ENCODE assay signal across 9 mouse cellular contexts in the genomic region with DNA sequence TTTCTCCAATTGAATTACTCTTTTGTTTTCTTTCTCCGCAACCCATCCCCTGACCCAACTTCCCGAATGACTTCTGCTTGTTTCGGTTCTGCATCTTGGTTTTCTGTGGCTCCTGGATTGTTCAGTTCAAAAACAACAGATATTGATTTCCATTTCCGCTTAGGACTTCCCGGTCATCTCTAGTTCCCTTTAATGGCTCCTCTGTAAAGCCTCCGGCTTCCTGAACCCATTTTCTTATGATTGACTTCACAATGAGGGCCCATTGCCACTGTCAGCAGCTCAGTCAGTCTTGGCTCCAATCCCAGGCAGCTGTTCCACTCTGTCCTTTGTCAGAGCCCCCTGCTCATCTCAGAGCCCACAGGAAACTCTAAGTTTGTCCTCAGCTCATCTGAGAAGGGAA. TPM values are rescaled to one million over a fixed set of nuclear protein-coding genes. Genes with fewer than 3 reads are reported as not detected.
DNase-seq lines count a peak whose midpoint lies in the region; ATAC-seq and TF ChIP-seq lines count a peak whose summit lies in the region.
"Had no signal": no experiment of that assay in that cellular context is flagged by ENCODE, and none has a peak within 500 bp of the region (broad histone marks: within the 10 kb centered on the region; RNA-seq: fewer than 3 reads in every experiment).

No protein-coding gene starts in this region.

- no peaks in the 10 kb centered on the region for H3K4me1 ChIP-seq in liver, adult 2 months (ENCODE audit: control insufficient read depth, insufficient read depth, low read length)
- no peaks in the 10 kb centered on the region for H3K4me1 ChIP-seq in liver, postnatal 0 days (ENCODE audit: insufficient read depth)
- H3K4me1 ChIP-seq in heart, embryonic 15.5 days (replicated peaks) = peaks cover 9% of the 10 kb centered on the region

- H3K27ac ChIP-seq in liver, adult 2 months (replicated peaks; ENCODE audit: insufficient read depth, low read depth, low read length) = no peak overlapping the region
- no peak overlapping the region for H3K27ac ChIP-seq in liver, postnatal 0 days (ENCODE audit: low read depth)
- H3K27ac ChIP-seq in heart, embryonic 15.5 days = 0 out of 2 replicates have a peak overlapping the region, but pooled peaks have one; percentile 22
- H3K27ac ChIP-seq: liver, embryonic 14.5 days had no signal

- ATAC-seq in liver, postnatal 0 days = no peak
- ATAC-seq in heart, embryonic 15.5 days (replicated peaks; ENCODE audit: insufficient number of reproducible peaks, insufficient read depth, low FRiP score, low read depth) = peak; percentile 64; the same call in 1 of the 2 replicates
- peak; percentile 82 for ATAC-seq in megakaryocyte progenitor cell, adult 5-6 weeks (replicated peaks; ENCODE audit: poor library complexity)

- no peak for TF ChIP-seq CTCF in liver, adult 2 months (IDR thresholded peaks at IDR 0.05; ENCODE audit: low read depth, low read length)
- no peak for TF ChIP-seq CTCF in liver, postnatal 0 days (IDR thresholded peaks at IDR 0.05; ENCODE audit: low read depth)

- no peaks in the 10 kb centered on the region for H3K27me3 ChIP-seq in liver, adult 2 months (ENCODE audit: control insufficient read depth, insufficient read depth, low read length)
- no peaks in the 10 kb centered on the region for H3K27me3 ChIP-seq in liver, postnatal 0 days (ENCODE audit: insufficient read depth, low read length)
- 0 out of 2 replicates have a peak, but pooled peaks cover 3% of the 10 kb centered on the region for H3K27me3 ChIP-seq in heart, embryonic 15.5 days

- no peak overlapping the region for H3K4me2 ChIP-seq in liver, postnatal 0 days (ENCODE audit: low read depth, low read length)
- H3K4me2 ChIP-seq in heart, embryonic 15.5 days = peak overlapping the region; percentile 2; the same call in 1 of the 2 replicates

- DNase-seq in liver, adult 2 months (ENCODE audit: extremely low read depth, low read depth, low spot score) = peak; percentile 39
- DNase-seq in liver, postnatal 0 days = no peak
- DNase-seq in kidney, adult 9 months = peak; percentile 50
- DNase-seq in thymus, adult 18-20 months = no peak
- no peak for DNase-seq in frontal cortex, postnatal 25 days (ENCODE audit: low spot score in 2 of 2)
- DNase-seq: cerebellum, adult 9-11 months had no signal

- TF ChIP-seq POLR2A in liver, adult 2 months (IDR thresholded peaks at IDR 0.05; ENCODE audit: extremely low read depth, insufficient read depth, low read length) = no peak

- no peaks in the 10 kb centered on the region for H3K36me3 ChIP-seq in liver, adult 2 months (ENCODE audit: control insufficient read depth, insufficient read depth, low read length)
- H3K36me3 ChIP-seq in liver, postnatal 0 days (replicated peaks; ENCODE audit: insufficient read depth, low read length) = no peaks in the 10 kb centered on the region
- H3K36me3 ChIP-seq in heart, embryonic 15.5 days = no peaks in the 10 kb centered on the region

- WGBS in liver, adult 2 months = 56% methylated on average over 6 of the region's 6 CpGs
- 29% methylated on average over 6 of the region's 6 CpGs for WGBS in liver, postnatal 0 days (ENCODE audit: insufficient replicate concordance)
- 49% methylated on average over 6 of the region's 6 CpGs for WGBS in heart, embryonic 15.5 days

- H3K9ac ChIP-seq in liver, adult 2 months (ENCODE audit: low read depth, low read length) = no peak overlapping the region
- H3K9ac ChIP-seq in liver, postnatal 0 days (replicated peaks) = no peak overlapping the region
- H3K9ac ChIP-seq in heart, embryonic 15.5 days = no peak overlapping the region
- H3K9ac ChIP-seq: liver, embryonic 14.5 days had no signal

- no peak overlapping the region for H3K4me3 ChIP-seq in liver, adult 2 months (ENCODE audit: insufficient read depth, low read depth, low read length)
- H3K4me3 ChIP-seq in liver, postnatal 0 days (ENCODE audit: low read depth, low read length) = no peak overlapping the region
- no peak overlapping the region for H3K4me3 ChIP-seq in heart, embryonic 15.5 days

- no peaks in the 10 kb centered on the region for H3K9me3 ChIP-seq in liver, postnatal 0 days (ENCODE audit: low read length)
- no peaks in the 10 kb centered on the region for H3K9me3 ChIP-seq in heart, embryonic 15.5 days (replicated peaks)

- TF ChIP-seq EP300 in liver, postnatal 0 days (IDR thresholded peaks at IDR 0.05; ENCODE audit: low read depth) = no peak

- no peaks in the 10 kb centered on the region for H3K79me2 ChIP-seq in liver, adult 2 months (ENCODE audit: control insufficient read depth, insufficient read depth, low read length)

RNA-seq across cellular contexts. Expression of a gene that starts 16.5 kb away (rescaled TPM):
- total RNA-seq in liver, adult 2 months (2014; rRNA removed) = 0.18 and 0.47 TPM in 2 replicates
- polyA plus RNA-seq in liver, adult 2 months (2012; rRNA removed) = 0.23 and 0.24 TPM in 2 replicates
- polyA plus RNA-seq in liver, postnatal 0 days (2015; fragmentation: Nextera tagmentation; extraction: Ambion mirVana) = 0.49 and 0.79 TPM in 2 replicates
- polyA plus RNA-seq in heart, embryonic 15.5 days (2015; fragmentation: Nextera tagmentation; extraction: Ambion mirVana) = 9.3 and 15.5 TPM in 2 replicates
- total RNA-seq in megakaryocyte progenitor cell, adult 5-6 weeks (2015) = 6.1 and 7.2 TPM in 2 replicates
- 1.7 and 2.4 TPM in 2 replicates for total RNA-seq in megakaryocyte progenitor cell, adult 5-6 weeks (2017)

RNA-seq across cellular contexts. Expression of a gene that starts 31.2 kb away (rescaled TPM):
- total RNA-seq in liver, adult 2 months (2014; rRNA removed) = 0.46 and 0.60 TPM in 2 replicates
- not detected in 2 replicates for polyA plus RNA-seq in liver, adult 2 months (2012; rRNA removed)
- polyA plus RNA-seq in liver, postnatal 0 days (2015; fragmentation: Nextera tagmentation; extraction: Ambion mirVana) = 3.0 and 4.4 TPM in 2 replicates
- 3.2 TPM in 2 replicates for polyA plus RNA-seq in heart, embryonic 15.5 days (2015; fragmentation: Nextera tagmentation; extraction: Ambion mirVana)
- total RNA-seq in megakaryocyte progenitor cell, adult 5-6 weeks (2015) = not detected in 2 replicates
- not detected in 2 replicates for total RNA-seq in megakaryocyte progenitor cell, adult 5-6 weeks (2017)

RNA-seq across cellular contexts. Expression of a gene that starts 34.8 kb away (rescaled TPM):
- 243 and 388 TPM in 2 replicates for total RNA-seq in liver, adult 2 months (2014; rRNA removed)
- 604 and 869 TPM in 2 replicates for polyA plus RNA-seq in liver, adult 2 months (2012; rRNA removed)
- 64,656 and 66,091 TPM in 2 replicates for polyA plus RNA-seq in liver, postnatal 0 days (2015; fragmentation: Nextera tagmentation; extraction: Ambion mirVana)
- 64,616 and 65,648 TPM in 2 replicates for polyA plus RNA-seq in heart, embryonic 15.5 days (2015; fragmentation: Nextera tagmentation; extraction: Ambion mirVana)
- total RNA-seq in megakaryocyte progenitor cell, adult 5-6 weeks (2015) = 26.3 and 54.4 TPM in 2 replicates
- total RNA-seq in megakaryocyte progenitor cell, adult 5-6 weeks (2017) = 25.3 and 31.4 TPM in 2 replicates

RNA-seq across cellular contexts. Expression of a gene that starts 44.3 kb away (rescaled TPM):
- not detected in 2 replicates for total RNA-seq in liver, adult 2 months (2014; rRNA removed)
- polyA plus RNA-seq in liver, adult 2 months (2012; rRNA removed) = not detected in 2 replicates
- 70.9 and 75.1 TPM in 2 replicates for polyA plus RNA-seq in liver, postnatal 0 days (2015; fragmentation: Nextera tagmentation; extraction: Ambion mirVana)
- 3.1 and 3.6 TPM in 2 replicates for polyA plus RNA-seq in heart, embryonic 15.5 days (2015; fragmentation: Nextera tagmentation; extraction: Ambion mirVana)
- not detected in 2 replicates for total RNA-seq in megakaryocyte progenitor cell, adult 5-6 weeks (2015)
- not detected in 2 replicates for total RNA-seq in megakaryocyte progenitor cell, adult 5-6 weeks (2017)

RNA-seq across cellular contexts. Expression of a gene that starts 47.8 kb away (rescaled TPM):
- total RNA-seq in liver, adult 2 months (2014; rRNA removed) = 146 and 208 TPM in 2 replicates
- 354 and 696 TPM in 2 replicates for polyA plus RNA-seq in liver, adult 2 months (2012; rRNA removed)
- polyA plus RNA-seq in liver, postnatal 0 days (2015; fragmentation: Nextera tagmentation; extraction: Ambion mirVana) = 32,136 and 32,798 TPM in 2 replicates
- 23,640 and 24,567 TPM in 2 replicates for polyA plus RNA-seq in heart, embryonic 15.5 days (2015; fragmentation: Nextera tagmentation; extraction: Ambion mirVana)
- total RNA-seq in megakaryocyte progenitor cell, adult 5-6 weeks (2015) = 14.0 and 28.9 TPM in 2 replicates
- total RNA-seq in megakaryocyte progenitor cell, adult 5-6 weeks (2017) = 9.4 and 10.0 TPM in 2 replicates

Comparison
In these comparisons a context has a peak if more than half of its experiments do, and no peak if none do; other contexts are left out.
1. DNase-seq: peak in liver, adult 2 months (single experiment) and kidney, adult 9 months (single experiment); none in liver, postnatal 0 days (single experiment), thymus, adult 18-20 months (0 of 2) and frontal cortex, postnatal 25 days (0 of 2).
2. RNA of a gene that starts 34.8 kb away (polyA plus RNA-seq): 64,616 to 65,648 TPM in heart, embryonic 15.5 days and 64,656 to 66,091 TPM in liver, postnatal 0 days; 604 to 869 TPM in liver, adult 2 months; every median in the first group is over 10 times any median in the second.